Mouse (Mus musculus): ENCODE measurements around the gene Suz12. TPM values are rescaled to one million over a fixed set of nuclear protein-coding genes. Genes with fewer than 3 reads are reported as not detected.
"Not testable (repeated sequence)": the region's sequence is repeated elsewhere in the genome, so short reads cannot be mapped to it uniquely, and the experiment has no call there.

The Suz12 gene
- total and polyA plus RNA-seq, 2 experiments from 2014 or later: 9.4 to 17.3 TPM

DNA sequence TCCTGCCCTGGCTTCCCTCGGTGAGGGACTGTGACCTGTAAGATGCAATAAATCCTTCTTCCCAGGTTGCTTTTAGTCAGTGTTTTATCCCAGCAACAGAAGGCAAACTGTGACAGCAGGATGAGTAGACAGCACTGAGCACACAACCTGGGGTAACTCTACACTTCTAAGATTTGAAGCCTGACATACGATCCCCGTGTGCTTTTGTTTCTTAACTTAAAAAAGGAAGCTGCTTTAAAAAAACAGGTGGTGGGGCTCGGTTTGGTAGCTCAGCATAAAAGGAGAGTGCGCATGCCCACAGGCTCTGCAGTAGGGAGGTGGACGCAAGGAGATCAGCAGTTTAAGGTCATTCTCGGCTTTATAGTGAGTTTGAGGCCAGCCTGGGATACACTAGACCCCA lies 59.5 kb downstream of the Suz12 start:
- no peak overlapping the region for H3K9ac ChIP-seq (replicated peaks; ENCODE audit: low read depth, low read length)
- H3K27me3 ChIP-seq (ENCODE audit: control insufficient read depth, insufficient read depth, low read length): no peaks in the 10 kb centered on the region
- no peak for ATAC-seq (ENCODE audit: insufficient read depth, low read depth)
- no peaks in the 10 kb centered on the region for H3K9me3 ChIP-seq (replicated peaks; ENCODE audit: control insufficient read depth, low read length)
- H3K4me1 ChIP-seq (ENCODE audit: control insufficient read depth, insufficient read depth): peaks cover 7% of the 10 kb centered on the region; the same call in 1 of the 2 replicates
- peaks cover 48% of the 10 kb centered on the region for H3K36me3 ChIP-seq (replicated peaks; ENCODE audit: control insufficient read depth, insufficient read depth, low read length)
- H3K27ac ChIP-seq (ENCODE audit: low read depth): no peak overlapping the region
- TF ChIP-seq CTCF (IDR thresholded peaks at IDR 0.05; ENCODE audit: low read depth): no peak
- no peak for TF ChIP-seq EP300 (IDR thresholded peaks at IDR 0.05; ENCODE audit: low read depth)
- WGBS: 84% methylated on average over 7 of the region's 7 CpGs
- no peak overlapping the region for H3K4me2 ChIP-seq (ENCODE audit: low read depth, low read length)
- H3K4me3 ChIP-seq (ENCODE audit: low read depth, low read length): no peak overlapping the region
- DNase-seq (ENCODE audit: low spot score): no peak

DNA sequence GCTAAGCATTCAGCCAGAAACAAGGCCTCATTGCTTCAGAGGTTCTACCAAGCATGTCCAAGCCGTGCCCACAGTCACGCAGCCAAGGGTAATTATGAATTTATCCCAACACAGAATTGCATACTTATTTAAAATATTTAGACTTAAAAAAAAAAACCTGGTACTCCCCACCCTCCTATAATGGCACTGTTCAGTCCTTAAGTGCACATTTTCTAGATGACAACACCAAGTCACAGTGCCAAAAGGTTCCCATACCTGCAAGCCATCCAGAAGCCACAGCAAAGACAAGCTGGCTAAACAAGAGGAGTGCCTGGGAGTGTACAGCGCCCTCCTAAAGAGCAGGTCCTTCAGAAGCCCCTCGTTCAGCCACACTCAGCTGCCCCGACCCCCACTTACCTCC lies 60.3 kb downstream of the Suz12 start:
- H3K27me3 ChIP-seq (ENCODE audit: control insufficient read depth, insufficient read depth, low read length): no peaks in the 10 kb centered on the region
- no peak overlapping the region for H3K27ac ChIP-seq (ENCODE audit: low read depth)
- no peak overlapping the region for H3K9ac ChIP-seq (replicated peaks; ENCODE audit: low read depth, low read length)
- TF ChIP-seq CTCF (IDR thresholded peaks at IDR 0.05; ENCODE audit: low read depth) (no peak), EP300 (IDR thresholded peaks at IDR 0.05; ENCODE audit: low read depth) (no peak)
- H3K4me2 ChIP-seq (ENCODE audit: low read depth, low read length): no peak overlapping the region
- ATAC-seq (ENCODE audit: insufficient read depth, low read depth) (no peak), DNase-seq (ENCODE audit: low spot score) (no peak)
- peaks cover 52% of the 10 kb centered on the region for H3K36me3 ChIP-seq (replicated peaks; ENCODE audit: control insufficient read depth, insufficient read depth, low read length)
- H3K9me3 ChIP-seq (replicated peaks; ENCODE audit: control insufficient read depth, low read length): no peaks in the 10 kb centered on the region
- no peak overlapping the region for H3K4me3 ChIP-seq (ENCODE audit: low read depth, low read length)
- H3K4me1 ChIP-seq (ENCODE audit: control insufficient read depth, insufficient read depth): peaks cover 7% of the 10 kb centered on the region; the same call in 1 of the 2 replicates
- 76% methylated on average over 5 of the region's 5 CpGs for WGBS

DNA sequence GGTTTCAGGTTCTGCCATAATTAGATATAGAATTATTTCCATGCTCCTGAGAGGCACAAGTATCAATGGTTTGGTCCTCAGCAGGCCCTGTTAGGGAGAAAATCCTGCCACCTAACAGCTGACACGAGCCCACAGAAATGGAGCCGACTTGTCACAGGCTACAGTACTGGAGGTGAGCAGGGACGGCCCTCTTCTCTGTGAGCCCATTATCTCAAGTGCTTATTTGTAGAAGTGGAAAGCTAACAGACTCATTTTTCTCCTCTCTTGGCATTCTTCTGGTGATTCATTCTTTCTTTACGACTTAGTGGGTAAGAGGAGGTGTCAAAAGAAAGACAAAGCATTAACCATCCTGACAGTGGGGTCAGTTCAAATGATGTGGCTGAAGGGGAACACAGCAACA lies 61.8 kb downstream of the Suz12 start:
- no peak for ATAC-seq (ENCODE audit: insufficient read depth, low read depth)
- Histone ChIP-seq H3K9ac (replicated peaks; ENCODE audit: low read depth, low read length) (no peak overlapping the region), H3K27ac (ENCODE audit: low read depth) (no peak overlapping the region), H3K4me2 (ENCODE audit: low read depth, low read length) (no peak overlapping the region), H3K9me3 (replicated peaks; ENCODE audit: control insufficient read depth, low read length) (no peaks in the 10 kb centered on the region), H3K4me3 (ENCODE audit: low read depth, low read length) (no peak overlapping the region), H3K27me3 (ENCODE audit: control insufficient read depth, insufficient read depth, low read length) (no peaks in the 10 kb centered on the region), H3K36me3 (replicated peaks; ENCODE audit: control insufficient read depth, insufficient read depth, low read length) (peaks cover 61% of the 10 kb centered on the region), H3K4me1 (ENCODE audit: control insufficient read depth, insufficient read depth) (peaks cover 7% of the 10 kb centered on the region; the same call in 1 of the 2 replicates)
- no peak for DNase-seq (ENCODE audit: low spot score)
- 35% methylated on average over 4 of the region's 4 CpGs for WGBS
- no peak for TF ChIP-seq EP300 (IDR thresholded peaks at IDR 0.05; ENCODE audit: low read depth)
- no peak for TF ChIP-seq CTCF (IDR thresholded peaks at IDR 0.05; ENCODE audit: low read depth)

DNA sequence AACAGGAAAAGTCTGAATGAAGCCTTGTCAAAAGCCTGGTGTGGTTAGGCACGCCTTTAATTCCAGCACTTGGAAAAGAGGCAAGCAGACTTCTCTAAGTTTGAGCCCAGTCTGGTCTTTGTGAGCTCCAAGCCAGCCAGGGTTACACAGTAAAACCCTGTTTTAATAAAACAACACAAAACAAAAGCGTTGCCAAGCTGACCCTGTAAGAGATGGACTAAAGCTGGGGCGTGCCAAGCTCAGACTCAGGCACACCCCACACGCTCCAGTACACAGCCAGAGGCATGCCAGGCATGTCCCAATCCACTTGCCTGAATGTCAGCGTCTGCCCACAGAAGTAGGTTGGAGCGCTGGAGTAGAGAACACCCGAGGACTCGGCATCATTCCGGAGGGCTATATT lies 63.2 kb downstream of the Suz12 start:
- Histone ChIP-seq H3K36me3 (replicated peaks; ENCODE audit: control insufficient read depth, insufficient read depth, low read length) (peaks cover 73% of the 10 kb centered on the region), H3K9me3 (replicated peaks; ENCODE audit: control insufficient read depth, low read length) (no peaks in the 10 kb centered on the region), H3K9ac (replicated peaks; ENCODE audit: low read depth, low read length) (no peak overlapping the region), H3K4me3 (ENCODE audit: low read depth, low read length) (no peak overlapping the region), H3K4me2 (ENCODE audit: low read depth, low read length) (no peak overlapping the region), H3K4me1 (ENCODE audit: control insufficient read depth, insufficient read depth) (peaks cover 7% of the 10 kb centered on the region; the same call in 1 of the 2 replicates), H3K27ac (ENCODE audit: low read depth) (peak overlapping the region; percentile 56), H3K27me3 (ENCODE audit: control insufficient read depth, insufficient read depth, low read length) (no peaks in the 10 kb centered on the region)
- ATAC-seq (ENCODE audit: insufficient read depth, low read depth): peak; percentile 91
- TF ChIP-seq CTCF (IDR thresholded peaks at IDR 0.05; ENCODE audit: low read depth): no peak
- TF ChIP-seq EP300 (IDR thresholded peaks at IDR 0.05; ENCODE audit: low read depth): no peak
- 48% methylated on average over 9 of the region's 9 CpGs for WGBS
- DNase-seq (ENCODE audit: low spot score): peak; percentile 28

DNA sequence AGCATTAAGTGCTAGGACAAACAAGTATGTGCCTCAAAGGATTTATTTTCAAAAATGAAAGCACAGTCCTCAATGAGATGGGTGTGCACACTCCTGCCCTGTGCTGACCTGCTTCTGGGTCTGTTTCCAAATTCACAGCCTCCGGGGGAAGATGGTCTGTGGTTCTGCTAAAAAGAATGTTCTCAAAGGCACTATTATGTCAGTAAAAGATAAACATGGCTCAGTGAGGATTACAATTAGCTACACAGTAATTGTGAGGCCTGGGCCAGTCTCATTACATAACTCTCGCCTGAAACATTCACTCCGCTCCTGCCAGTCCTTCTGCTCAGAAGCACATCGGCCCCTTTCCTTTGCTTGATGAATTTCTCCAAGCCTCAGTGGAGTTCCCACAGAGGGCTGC lies 69.3 kb downstream of the Suz12 start:
- TF ChIP-seq EP300 (IDR thresholded peaks at IDR 0.05; ENCODE audit: low read depth) (no peak), CTCF (IDR thresholded peaks at IDR 0.05; ENCODE audit: low read depth) (no peak)
- 82% methylated on average over 4 of the region's 4 CpGs for WGBS
- H3K9me3 ChIP-seq (replicated peaks; ENCODE audit: control insufficient read depth, low read length): no peaks in the 10 kb centered on the region
- no peaks in the 10 kb centered on the region for H3K27me3 ChIP-seq (ENCODE audit: control insufficient read depth, insufficient read depth, low read length)
- ATAC-seq (ENCODE audit: insufficient read depth, low read depth) (no peak), DNase-seq (ENCODE audit: low spot score) (no peak)
- H3K4me3 ChIP-seq (ENCODE audit: low read depth, low read length): no peak overlapping the region
- no peaks in the 10 kb centered on the region for H3K4me1 ChIP-seq (ENCODE audit: control insufficient read depth, insufficient read depth)
- no peak overlapping the region for H3K27ac ChIP-seq (ENCODE audit: low read depth)
- H3K4me2 ChIP-seq (ENCODE audit: low read depth, low read length): no peak overlapping the region
- H3K9ac ChIP-seq (replicated peaks; ENCODE audit: low read depth, low read length): no peak overlapping the region
- peaks cover 62% of the 10 kb centered on the region for H3K36me3 ChIP-seq (replicated peaks; ENCODE audit: control insufficient read depth, insufficient read depth, low read length)

DNA sequence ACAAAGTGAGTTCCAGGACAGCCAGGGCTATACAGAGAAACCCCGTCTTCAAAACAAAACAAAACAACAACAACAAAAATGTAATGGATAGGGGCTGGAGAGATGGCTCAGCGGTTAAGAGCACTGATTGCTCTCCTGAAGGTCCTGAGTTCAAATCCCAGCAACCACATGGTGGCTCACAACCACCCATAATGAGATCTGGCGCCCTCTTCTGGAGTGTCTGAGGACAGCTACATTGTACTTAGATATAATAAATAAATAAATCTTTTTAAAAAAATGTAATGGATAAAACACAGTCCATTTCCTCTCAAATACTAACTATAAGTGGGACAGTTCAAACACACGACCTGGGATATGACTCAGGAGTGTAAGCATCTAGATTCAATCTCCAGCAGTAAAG lies 73.5 kb downstream of the Suz12 start:
- not testable (repeated sequence) for H3K4me1 ChIP-seq (ENCODE audit: control insufficient read depth, insufficient read depth); H3K4me3 ChIP-seq (ENCODE audit: low read depth, low read length); H3K4me2 ChIP-seq (ENCODE audit: low read depth, low read length); H3K27me3 ChIP-seq (ENCODE audit: control insufficient read depth, insufficient read depth, low read length); H3K9ac ChIP-seq (replicated peaks; ENCODE audit: low read depth, low read length); DNase-seq (ENCODE audit: low spot score); H3K9me3 ChIP-seq (replicated peaks; ENCODE audit: control insufficient read depth, low read length); H3K27ac ChIP-seq (ENCODE audit: low read depth); ATAC-seq (ENCODE audit: insufficient read depth, low read depth)
- H3K36me3 ChIP-seq (replicated peaks; ENCODE audit: control insufficient read depth, insufficient read depth, low read length): peaks cover 25% of the 10 kb centered on the region
- WGBS: 80% methylated on average over 4 of the region's 4 CpGs
